Mouse (Mus musculus): ENCODE results near the gene Abcc9. TPM values are rescaled to one million over a fixed set of nuclear protein-coding genes. Genes with fewer than 3 reads are reported as not detected.

Gene Abcc9
- polyA plus RNA-seq, 1 experiment from 2014 or later, result 2.4 TPM

- Histone ChIP-seq H3K4me3 (no peak overlapping the region), H3K9ac (no peak overlapping the region), H3K9me3 (no peaks in the 10 kb centered on the region), H3K4me2 (replicated peaks) (no peak overlapping the region), H3K27me3 (replicated peaks) (no peaks in the 10 kb centered on the region), H3K27ac (no peak overlapping the region), H3K4me1 (no peaks in the 10 kb centered on the region), H3K36me3 (no peaks in the 10 kb centered on the region)
- 50% methylated on average over 7 of the region's 7 CpGs for WGBS
- no peak for ATAC-seq (ENCODE audit: low FRiP score, low read depth)
Observed at GRCm38 (mm10) chr6:142607080-142607479, 95.0 kb downstream of the Abcc9 start.

- Histone ChIP-seq H3K9me3 (no peaks in the 10 kb centered on the region), H3K4me3 (no peak overlapping the region), H3K4me1 (no peaks in the 10 kb centered on the region), H3K27ac (no peak overlapping the region), H3K9ac (no peak overlapping the region), H3K27me3 (replicated peaks) (no peaks in the 10 kb centered on the region), H3K4me2 (replicated peaks) (no peak overlapping the region), H3K36me3 (no peaks in the 10 kb centered on the region)
- 66% methylated on average over 6 of the region's 6 CpGs for WGBS
- ATAC-seq (ENCODE audit: low FRiP score, low read depth), result no peak
Observed at GRCm38 (mm10) chr6:142602772-142603171, 99.3 kb downstream of the Abcc9 start.

GRCm38 (mm10) chr6:142578831-142579230 lies 123.3 kb downstream of the Abcc9 start:
- Histone ChIP-seq H3K4me1 (no peaks in the 10 kb centered on the region), H3K4me3 (no peak overlapping the region), H3K36me3 (no peaks in the 10 kb centered on the region), H3K9me3 (no peaks in the 10 kb centered on the region), H3K9ac (no peak overlapping the region), H3K4me2 (replicated peaks) (no peak overlapping the region), H3K27me3 (replicated peaks) (no peaks in the 10 kb centered on the region), H3K27ac (no peak overlapping the region)
- 86% methylated on average over 4 of the region's 4 CpGs for WGBS
- ATAC-seq (ENCODE audit: low FRiP score, low read depth), result no peak

- no peaks in the 10 kb centered on the region for H3K4me1 ChIP-seq
- H3K4me2 ChIP-seq (replicated peaks), result no peak overlapping the region
- no peak for ATAC-seq (ENCODE audit: low FRiP score, low read depth)
Observed at GRCm38 (mm10) chr6:142577801-142578200, 124.3 kb downstream of the Abcc9 start.

GRCm38 (mm10) chr6:142572876-142573275 lies 129.2 kb downstream of the Abcc9 start:
- no peak overlapping the region for H3K4me3 ChIP-seq
- no peaks in the 10 kb centered on the region for H3K9me3 ChIP-seq
- no peak overlapping the region for H3K4me2 ChIP-seq (replicated peaks)
- WGBS, result 60% methylated on average over 6 of the region's 6 CpGs
- H3K27ac ChIP-seq, result no peak overlapping the region
- no peak overlapping the region for H3K9ac ChIP-seq
- H3K36me3 ChIP-seq, result no peaks in the 10 kb centered on the region
- H3K27me3 ChIP-seq (replicated peaks), result peaks cover 43% of the 10 kb centered on the region
- H3K4me1 ChIP-seq, result peaks cover 8% of the 10 kb centered on the region; the same call in 1 of the 2 replicates
- no peak for ATAC-seq (ENCODE audit: low FRiP score, low read depth)

More at GRCm38 (mm10) chr6:142577801-142578200, 124.3 kb downstream of the Abcc9 start:
- H3K36me3 ChIP-seq, result no peaks in the 10 kb centered on the region
- H3K27ac ChIP-seq, result no peak overlapping the region
- H3K9me3 ChIP-seq, result no peaks in the 10 kb centered on the region
- 84% methylated on average over 6 of the region's 6 CpGs for WGBS
- no peak overlapping the region for H3K9ac ChIP-seq
- H3K27me3 ChIP-seq (replicated peaks), result peaks cover 3% of the 10 kb centered on the region
- H3K4me3 ChIP-seq, result no peak overlapping the region

GRCm38 (mm10) chr6:142571629-142572360 lies 130.3 kb downstream of the Abcc9 start:
- Histone ChIP-seq H3K4me2 (replicated peaks) (peak overlapping the region; percentile 95), H3K9ac (peak overlapping the region; percentile 53; the same call in 1 of the 2 replicates), H3K4me3 (peak overlapping the region; percentile 45), H3K36me3 (no peaks in the 10 kb centered on the region), H3K27ac (no peak overlapping the region), H3K27me3 (replicated peaks) (peaks cover 43% of the 10 kb centered on the region), H3K9me3 (no peaks in the 10 kb centered on the region), H3K4me1 (peaks cover 8% of the 10 kb centered on the region; the same call in 1 of the 2 replicates)
- ATAC-seq (ENCODE audit: low FRiP score, low read depth), result peak; percentile 26; the same call in 1 of the 2 replicates
- WGBS, result 2% methylated on average over 21 of the region's 21 CpGs

- Histone ChIP-seq H3K36me3 (no peaks in the 10 kb centered on the region), H3K27me3 (replicated peaks) (peaks cover 43% of the 10 kb centered on the region), H3K4me2 (replicated peaks) (peak within 1 kb of the TSS; percentile 95), H3K4me1 (peaks cover 8% of the 10 kb centered on the region; the same call in 1 of the 2 replicates), H3K27ac (no peak within 1 kb of the TSS), H3K9ac (peak within 1 kb of the TSS; percentile 53), H3K9me3 (no peaks in the 10 kb centered on the region), H3K4me3 (peak within 1 kb of the TSS; percentile 45)
- ATAC-seq (ENCODE audit: low FRiP score, low read depth), result peak; percentile 92
- WGBS, result 2% methylated on average over 34 of the region's 34 CpGs
Observed at GRCm38 (mm10) chr6:142571055-142571618, 131.0 kb downstream of the Abcc9 start, which contains the start of gene Kcnj8. Gene Kcnj8, minus strand, starts transcription at chr6:142571614.

GRCm38 (mm10) chr6:142570046-142570770 lies 131.9 kb downstream of the Abcc9 start:
- peaks cover 43% of the 10 kb centered on the region for H3K27me3 ChIP-seq (replicated peaks)
- no peak overlapping the region for H3K27ac ChIP-seq
- peak overlapping the region; percentile 95 for H3K4me2 ChIP-seq (replicated peaks)
- peaks cover 8% of the 10 kb centered on the region; the same call in 1 of the 2 replicates for H3K4me1 ChIP-seq
- H3K9ac ChIP-seq, result no peak overlapping the region
- H3K36me3 ChIP-seq, result no peaks in the 10 kb centered on the region
- peak overlapping the region; percentile 7; the same call in 1 of the 2 replicates for H3K4me3 ChIP-seq
- no peak for ATAC-seq (ENCODE audit: low FRiP score, low read depth)
- WGBS, result 7% methylated on average over 30 of the region's 30 CpGs
- no peaks in the 10 kb centered on the region for H3K9me3 ChIP-seq

GRCm38 (mm10) chr6:142568713-142569357 lies 133.3 kb downstream of the Abcc9 start:
- Histone ChIP-seq H3K36me3 (no peaks in the 10 kb centered on the region), H3K27me3 (replicated peaks) (peaks cover 43% of the 10 kb centered on the region), H3K4me1 (peaks cover 8% of the 10 kb centered on the region; the same call in 1 of the 2 replicates), H3K4me3 (no peak overlapping the region), H3K9me3 (no peaks in the 10 kb centered on the region), H3K9ac (no peak overlapping the region), H3K4me2 (replicated peaks) (no peak overlapping the region), H3K27ac (no peak overlapping the region)
- ATAC-seq (ENCODE audit: low FRiP score, low read depth), result no peak
- 46% methylated on average over 7 of the region's 7 CpGs for WGBS

GRCm38 (mm10) chr6:142567452-142567851 lies 134.7 kb downstream of the Abcc9 start:
- H3K27me3 ChIP-seq (replicated peaks), result peaks cover 36% of the 10 kb centered on the region

GRCm38 (mm10) chr6:142564746-142565145 lies 137.4 kb downstream of the Abcc9 start:
- WGBS, result 96% methylated on average over 3 of the region's 3 CpGs
- Histone ChIP-seq H3K9me3 (no peaks in the 10 kb centered on the region), H3K27ac (no peak overlapping the region), H3K36me3 (no peaks in the 10 kb centered on the region), H3K27me3 (replicated peaks) (peaks cover 14% of the 10 kb centered on the region), H3K4me1 (no peaks in the 10 kb centered on the region), H3K4me3 (no peak overlapping the region), H3K9ac (no peak overlapping the region), H3K4me2 (replicated peaks) (no peak overlapping the region)
- ATAC-seq (ENCODE audit: low FRiP score, low read depth), result no peak

More at GRCm38 (mm10) chr6:142567452-142567851, 134.7 kb downstream of the Abcc9 start:
- Histone ChIP-seq H3K9ac (no peak overlapping the region), H3K4me1 (peaks cover 8% of the 10 kb centered on the region; the same call in 1 of the 2 replicates), H3K4me2 (replicated peaks) (no peak overlapping the region), H3K36me3 (no peaks in the 10 kb centered on the region), H3K4me3 (no peak overlapping the region), H3K27ac (no peak overlapping the region), H3K9me3 (no peaks in the 10 kb centered on the region)
- 55% methylated on average over 5 of the region's 5 CpGs for WGBS
- no peak for ATAC-seq (ENCODE audit: low FRiP score, low read depth)

Measured in neural tube, embryonic 12.5 days (tissue).